Mouse (Mus musculus) limb, embryonic 10.5 days (tissue): ENCODE results near the gene Ica1. TPM values are rescaled to one million over a fixed set of nuclear protein-coding genes. Genes with fewer than 3 reads are reported as not detected.
A peak's percentile ranks its signal among the peaks of the same experiment; 100 is the strongest.

Experiments used
- DNase-seq: peaks from one replicate; pipeline ENCODE4 v3.0.0-alpha.2; 2017; ENCODE audit warnings: low spot score
- H3K27ac ChIP-seq: fragments of 300-500 bp; sonication (generic); 2 replicates; pipeline ENCODE4 v1.5.1; 2016; ENCODE audit warnings: mild to moderate bottlenecking
- H3K27me3 ChIP-seq: fragments of 300-500 bp; sonication (generic); 2 replicates; pipeline ENCODE4 v1.6.1; 2016; ENCODE audit warnings: low read depth, mild to moderate bottlenecking; ENCODE audit not compliant: poor library complexity, severe bottlenecking
- H3K36me3 ChIP-seq: fragments of 300-500 bp; sonication (generic); 2 replicates; pipeline ENCODE4 v1.6.1; 2016; ENCODE audit warnings: mild to moderate bottlenecking, moderate library complexity
- H3K4me1 ChIP-seq: fragments of 300-500 bp; sonication (generic); 2 replicates; pipeline ENCODE4 v1.6.1; 2016
- H3K4me3 ChIP-seq: fragments of 300-500 bp; sonication (generic); 2 replicates; pipeline ENCODE4 v1.5.1; 2016; ENCODE audit warnings: mild to moderate bottlenecking, moderate library complexity
- H3K9me3 ChIP-seq: fragments of 300-500 bp; sonication (generic); replicated peaks from 2 replicates; pipeline ENCODE4 v1.6.1; 2016; ENCODE audit warnings: mild to moderate bottlenecking
- WGBS: fragments of 180-500 bp; shearing (Covaris S2); methylation state at CpG from one replicate; pipeline ENCODE4 v1.1.7; 2016; 5-methylcytosine and 5-hydroxymethylcytosine counted together
- polyA plus RNA-seq: library from polyadenylated mRNA; unstranded; fragments of >200 nt; fragmentation: Nextera tagmentation; extraction: Ambion mirVana; gene quantifications from 2 replicates; pipeline ENCODE4 v1.2.1, GENCODE M21; 2016

Gene Ica1
- polyA plus RNA-seq, result 11.9 and 17.1 TPM in 2 replicates

GRCm38 (mm10) chr6:8778296-8778649, at the start of gene Ica1:
Ica1 (minus strand) TSS chr6:8778488.
- no peaks in the 10 kb centered on the region for H3K9me3 ChIP-seq
- no peaks in the 10 kb centered on the region for H3K36me3 ChIP-seq
- peaks cover 44% of the 10 kb centered on the region for H3K27me3 ChIP-seq
- H3K27ac ChIP-seq, result peak within 1 kb of the TSS; percentile 86
- 2% methylated on average over 16 of the region's 16 CpGs for WGBS
- no peak for DNase-seq
- H3K4me3 ChIP-seq, result peak within 1 kb of the TSS; percentile 85
- peaks cover 11% of the 10 kb centered on the region for H3K4me1 ChIP-seq

DNA sequence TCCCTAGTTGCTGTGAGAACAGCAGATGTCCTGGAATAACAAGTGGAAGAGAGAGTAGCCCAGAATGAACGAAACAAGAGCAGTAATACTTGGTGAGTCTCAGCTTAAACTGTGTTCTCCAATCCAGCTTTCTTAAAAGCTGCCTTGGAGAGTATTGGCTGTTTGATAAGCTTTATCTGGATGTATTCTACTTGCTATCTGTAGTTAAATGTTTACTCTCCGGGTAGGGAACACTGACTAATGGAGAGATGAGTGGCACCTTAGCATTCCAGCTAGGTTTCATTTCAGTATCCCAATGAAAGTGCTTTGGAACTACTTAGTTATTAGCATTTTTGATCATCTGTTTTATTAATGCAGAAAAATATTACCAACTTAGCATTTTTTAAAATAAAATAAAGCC, 41.6 kb upstream of the Ica1 start:
- no peak for DNase-seq
- Histone ChIP-seq H3K27ac (no peak overlapping the region), H3K27me3 (no peaks in the 10 kb centered on the region), H3K4me1 (no peaks in the 10 kb centered on the region), H3K9me3 (no peaks in the 10 kb centered on the region), H3K4me3 (no peak overlapping the region), H3K36me3 (no peaks in the 10 kb centered on the region)
- 87% methylated on average over 2 of the region's 2 CpGs for WGBS

GRCm38 (mm10) chr6:8814332-8815002, 36.2 kb upstream of the Ica1 start:
- Histone ChIP-seq H3K4me3 (no peak overlapping the region), H3K4me1 (no peaks in the 10 kb centered on the region), H3K9me3 (no peaks in the 10 kb centered on the region), H3K36me3 (no peaks in the 10 kb centered on the region), H3K27me3 (no peaks in the 10 kb centered on the region), H3K27ac (no peak overlapping the region)
- 84% methylated on average over 6 of the region's 6 CpGs for WGBS
- no peak for DNase-seq

DNA sequence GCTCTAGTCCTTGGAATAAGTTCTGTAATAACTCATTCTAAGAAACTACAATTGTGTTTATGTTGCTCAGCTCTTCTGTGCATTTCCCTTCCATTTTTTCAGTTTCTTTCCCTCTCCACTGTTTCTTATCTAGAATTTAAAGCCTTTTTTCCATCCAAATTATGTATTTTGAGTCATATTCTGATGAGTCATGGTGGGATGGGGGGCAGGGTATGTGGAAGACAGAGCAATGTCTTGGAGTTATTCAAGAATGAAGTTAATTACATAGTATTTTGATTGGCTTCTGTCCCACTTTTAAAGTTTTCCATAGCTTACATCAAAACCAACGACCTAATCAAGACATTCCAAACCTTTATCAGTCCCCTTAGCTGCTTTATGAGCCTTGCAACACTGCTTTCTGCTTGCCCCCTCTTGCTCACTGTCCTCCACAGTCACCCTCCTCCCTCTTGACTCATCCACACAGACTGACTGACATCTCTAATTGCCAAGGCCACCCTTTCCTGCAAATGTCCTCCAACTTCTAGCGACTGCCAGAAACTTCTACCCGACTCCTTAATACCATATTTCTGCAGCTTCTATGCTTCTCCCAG, 24.4 kb upstream of the Ica1 start:
- no peak for DNase-seq
- no peak overlapping the region for H3K4me3 ChIP-seq
- H3K27ac ChIP-seq, result no peak overlapping the region
- H3K36me3 ChIP-seq, result no peaks in the 10 kb centered on the region
- no peaks in the 10 kb centered on the region for H3K27me3 ChIP-seq
- H3K9me3 ChIP-seq, result no peaks in the 10 kb centered on the region
- H3K4me1 ChIP-seq, result no peaks in the 10 kb centered on the region
- 71% methylated on average over 3 of the region's 3 CpGs for WGBS

DNA sequence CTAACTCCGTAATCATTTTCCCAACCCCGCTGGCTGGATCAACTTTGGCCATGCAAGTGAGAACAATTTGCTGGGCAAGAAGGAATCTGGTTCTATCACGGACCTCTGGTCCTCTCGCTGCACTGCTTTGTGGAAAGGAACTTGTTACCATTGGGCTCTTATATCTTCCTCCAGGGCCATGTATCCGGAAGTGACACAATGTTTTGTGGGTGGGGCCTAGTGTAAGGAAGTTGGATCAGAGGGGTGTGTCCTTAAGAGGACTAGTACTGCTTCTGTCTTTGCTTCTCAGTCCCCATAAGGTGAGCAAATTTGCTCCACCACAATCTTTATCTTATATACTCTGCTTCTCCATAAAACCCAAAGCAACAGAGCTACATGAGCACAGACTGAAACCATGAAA, 14.1 kb upstream of the Ica1 start:
- no peak for DNase-seq
- Histone ChIP-seq H3K4me1 (no peaks in the 10 kb centered on the region), H3K27me3 (no peaks in the 10 kb centered on the region), H3K9me3 (no peaks in the 10 kb centered on the region), H3K4me3 (no peak overlapping the region), H3K27ac (no peak overlapping the region), H3K36me3 (no peaks in the 10 kb centered on the region)
- WGBS, result 94% methylated on average over 5 of the region's 5 CpGs

GRCm38 (mm10) chr6:8791781-8792180, 13.5 kb upstream of the Ica1 start:
- 90% methylated on average over 3 of the region's 3 CpGs for WGBS
- H3K4me1 ChIP-seq, result no peaks in the 10 kb centered on the region

GRCm38 (mm10) chr6:8780618-8781017, 2.3 kb upstream of the Ica1 start:
- Histone ChIP-seq H3K36me3 (no peaks in the 10 kb centered on the region), H3K27ac (no peak overlapping the region), H3K4me3 (no peak overlapping the region), H3K9me3 (no peaks in the 10 kb centered on the region), H3K27me3 (peaks cover 44% of the 10 kb centered on the region), H3K4me1 (peaks cover 11% of the 10 kb centered on the region)
- DNase-seq, result no peak

More at GRCm38 (mm10) chr6:8791781-8792180, 13.5 kb upstream of the Ica1 start:
- Histone ChIP-seq H3K36me3 (no peaks in the 10 kb centered on the region), H3K9me3 (no peaks in the 10 kb centered on the region), H3K4me3 (no peak overlapping the region), H3K27me3 (no peaks in the 10 kb centered on the region), H3K27ac (no peak overlapping the region)
- no peak for DNase-seq

DNA sequence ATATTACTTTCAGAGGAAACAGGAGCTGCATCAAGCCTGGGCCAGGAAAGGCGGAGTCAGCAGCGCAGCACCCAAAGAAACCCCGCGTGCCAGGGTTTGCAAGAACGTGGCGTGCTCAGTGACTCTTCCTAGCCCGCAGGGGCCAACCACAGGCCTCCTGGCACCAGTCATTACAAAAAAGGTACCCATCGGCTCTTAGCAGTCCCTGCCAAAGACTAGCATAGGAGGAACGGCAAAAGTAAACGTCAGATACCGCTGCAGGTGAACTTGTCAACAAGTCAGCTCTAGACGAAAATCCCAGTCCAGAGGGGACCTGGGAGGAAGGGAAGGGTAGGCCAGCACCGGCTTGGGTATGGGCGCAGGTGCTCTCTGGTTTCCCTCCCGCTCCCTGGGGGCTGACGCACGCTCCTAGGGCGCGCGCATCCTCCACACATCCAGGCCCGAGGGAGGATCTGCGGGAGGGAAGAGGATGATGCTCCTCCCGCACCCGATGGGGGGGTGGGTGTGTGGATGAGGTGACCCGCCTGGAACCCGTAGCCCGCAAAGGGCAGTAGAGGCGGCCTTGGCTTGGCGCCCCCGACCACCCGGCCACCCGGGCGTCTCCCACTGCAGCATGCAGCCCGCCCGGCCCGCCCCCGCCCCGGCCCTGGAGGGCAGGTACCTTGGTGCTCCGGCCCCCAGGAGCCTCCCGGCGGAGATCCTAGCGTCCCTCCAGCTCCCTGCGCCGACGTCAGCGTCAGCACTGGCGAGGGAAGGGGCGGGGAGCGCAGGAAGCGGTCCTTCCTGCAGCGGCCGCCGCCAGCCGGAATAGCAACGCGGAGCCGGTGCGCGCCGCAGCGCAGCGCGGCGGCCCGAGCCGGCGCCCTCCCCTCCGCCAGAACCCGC, 635 bp downstream of the Ica1 start:
- Histone ChIP-seq H3K36me3 (no peaks in the 10 kb centered on the region), H3K27me3 (peaks cover 44% of the 10 kb centered on the region), H3K9me3 (no peaks in the 10 kb centered on the region), H3K4me1 (peaks cover 11% of the 10 kb centered on the region), H3K27ac (peak overlapping the region; percentile 86), H3K4me3 (peak overlapping the region; percentile 85)
- WGBS, result under 1% methylated on average over 66 of the region's 69 CpGs
- DNase-seq, result peak; percentile 74

GRCm38 (mm10) chr6:8771539-8771938, 6.7 kb downstream of the Ica1 start:
- no peak for DNase-seq
- Histone ChIP-seq H3K27me3 (peaks cover 7% of the 10 kb centered on the region), H3K36me3 (no peaks in the 10 kb centered on the region), H3K27ac (no peak overlapping the region), H3K9me3 (no peaks in the 10 kb centered on the region), H3K4me3 (no peak overlapping the region), H3K4me1 (peaks cover 10% of the 10 kb centered on the region; the same call in 1 of the 2 replicates)
- WGBS, result 78% methylated on average over 7 of the region's 7 CpGs

DNA sequence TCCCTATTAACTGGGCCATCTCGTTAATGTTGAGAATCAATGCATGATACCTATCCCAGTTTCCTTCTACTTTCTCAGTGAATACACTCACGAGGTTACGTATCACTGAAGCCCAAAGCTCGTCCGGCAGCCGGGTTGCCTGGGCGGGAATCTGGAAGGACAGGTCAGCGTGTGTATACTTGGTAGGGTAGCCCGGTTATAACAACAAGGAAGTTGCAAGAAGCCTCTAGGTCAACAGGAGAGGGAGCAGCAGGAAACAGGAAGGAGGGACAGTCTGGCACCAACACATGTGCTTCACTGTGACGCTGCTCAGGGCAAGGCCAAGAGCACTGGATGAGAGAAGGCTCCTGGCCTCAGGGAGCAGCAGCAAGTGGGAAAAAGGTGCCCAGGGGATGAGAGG, 7.9 kb downstream of the Ica1 start:
- H3K4me3 ChIP-seq, result no peak overlapping the region
- 82% methylated on average over 10 of the region's 10 CpGs for WGBS
- DNase-seq, result no peak
- H3K4me1 ChIP-seq, result peaks cover 10% of the 10 kb centered on the region; the same call in 1 of the 2 replicates
- peak overlapping the region; percentile 3 for H3K27ac ChIP-seq
- no peaks in the 10 kb centered on the region for H3K27me3 ChIP-seq
- H3K36me3 ChIP-seq, result no peaks in the 10 kb centered on the region
- no peaks in the 10 kb centered on the region for H3K9me3 ChIP-seq

- 76% methylated on average over 6 of the region's 6 CpGs for WGBS
- Histone ChIP-seq H3K36me3 (no peaks in the 10 kb centered on the region), H3K9me3 (no peaks in the 10 kb centered on the region), H3K27ac (no peak overlapping the region), H3K4me3 (no peak overlapping the region), H3K4me1 (peaks cover 10% of the 10 kb centered on the region; the same call in 1 of the 2 replicates), H3K27me3 (no peaks in the 10 kb centered on the region)
- no peak for DNase-seq
Observed at GRCm38 (mm10) chr6:8769803-8770202, 8.5 kb downstream of the Ica1 start.

GRCm38 (mm10) chr6:8766652-8767051, 11.6 kb downstream of the Ica1 start:
- no peak overlapping the region for H3K27ac ChIP-seq
- 90% methylated on average over 5 of the region's 5 CpGs for WGBS
- H3K9me3 ChIP-seq, result no peaks in the 10 kb centered on the region
- no peak overlapping the region for H3K4me3 ChIP-seq
- peaks cover 10% of the 10 kb centered on the region; the same call in 1 of the 2 replicates for H3K4me1 ChIP-seq
- no peaks in the 10 kb centered on the region for H3K36me3 ChIP-seq
- no peaks in the 10 kb centered on the region for H3K27me3 ChIP-seq
- no peak for DNase-seq

DNA sequence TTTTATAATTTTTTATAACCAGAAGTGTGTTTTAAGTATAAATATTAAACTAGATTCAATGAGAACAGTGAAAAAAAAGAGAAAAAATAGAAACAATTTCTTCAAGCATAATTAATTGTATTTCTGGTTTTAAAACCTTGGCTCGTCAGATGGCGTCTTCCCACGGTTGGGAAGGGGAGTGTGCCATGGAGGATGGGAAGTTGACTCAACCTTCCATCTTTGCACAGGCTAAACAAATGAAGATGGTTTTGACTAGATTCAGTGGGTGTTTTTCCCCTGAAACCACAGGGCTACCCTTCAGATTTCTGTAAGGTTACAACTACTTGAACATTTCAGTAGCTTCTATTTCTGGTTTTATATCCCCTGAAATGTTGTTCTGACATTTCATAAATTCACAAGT, 12.5 kb downstream of the Ica1 start:
- no peak overlapping the region for H3K4me3 ChIP-seq
- no peak for DNase-seq
- H3K27ac ChIP-seq, result no peak overlapping the region
- no peaks in the 10 kb centered on the region for H3K9me3 ChIP-seq
- H3K36me3 ChIP-seq, result no peaks in the 10 kb centered on the region
- no peaks in the 10 kb centered on the region for H3K27me3 ChIP-seq
- H3K4me1 ChIP-seq, result peaks cover 10% of the 10 kb centered on the region; the same call in 1 of the 2 replicates
- WGBS, result 92% methylated on average over 3 of the region's 3 CpGs
